Mouse (Mus musculus) left cerebral cortex, adult 2 months (tissue): ENCODE measurements at regions not wholly inside any gene's neighbourhood (a gene's known extent, or its start where the extent isn't known, plus 50 kb on each side); places are given as distances from the start of the nearest gene placed in this dataset.
A peak's percentile ranks its signal among the peaks of the same experiment; 100 is the strongest.

Experiments used
- DNase-seq, 2 experiments: peaks; one replicate each; pipeline ENCODE4 v3.0.0; 2021 to 2022; ENCODE audit warnings: low spot score in 2 of 2, mixed read lengths in 1 of 2; ENCODE audit errors: extremely low spot score in 1 of 2
- H3K27ac ChIP-seq: fragments of 200-600 bp; 2 replicates; pipeline ENCODE4 v1.8.1; 2022
- H3K4me3 ChIP-seq: fragments of 200-600 bp; 2 replicates; pipeline ENCODE4 v1.8.1; 2022
- CTCF ChIP-seq: fragments of 200-600 bp; IDR thresholded peaks from 2 replicates; pipeline ENCODE4 v1.8.1; 2022; ENCODE audit warnings: antibody characterized with exemption, mild to moderate bottlenecking, moderate library complexity
- intact Hi-C: fragments of 180-260 bp; cut with DNase I; formaldehyde crosslinking; loops from one replicate; pipeline ENCODE4 v1.15.1; 2025

- intact Hi-C loops: no loop called here
- DNase-seq: no peak
- Histone ChIP-seq H3K27ac (no peak overlapping the region), H3K4me3 (no peak overlapping the region)
- no peak for TF ChIP-seq CTCF
Observed at GRCm38 (mm10) chr2:159072997-159073690, 278.5 kb downstream of the Dhx35 start.

GRCm38 (mm10) chr2:159079836-159080235, 285.2 kb downstream of the Dhx35 start:
- intact Hi-C loops: no loop called here
- no peak for TF ChIP-seq CTCF
- Histone ChIP-seq H3K4me3 (no peak overlapping the region), H3K27ac (no peak overlapping the region)
- no peak for DNase-seq

GRCm38 (mm10) chr2:159080784-159081544, 286.4 kb downstream of the Dhx35 start:
- no peak overlapping the region for H3K4me3 ChIP-seq
- DNase-seq: peak in 1 of 2 experiments; percentile 23
- no peak overlapping the region for H3K27ac ChIP-seq
- intact Hi-C loops: no loop called here
- TF ChIP-seq CTCF: no peak

- no peak for DNase-seq
- TF ChIP-seq CTCF: no peak
- H3K4me3 ChIP-seq: no peak overlapping the region
- intact Hi-C loops: no loop called here
- H3K27ac ChIP-seq: no peak overlapping the region
Observed at GRCm38 (mm10) chr2:159086836-159087235, 292.2 kb downstream of the Dhx35 start.

GRCm38 (mm10) chr2:159088196-159088595, 293.6 kb downstream of the Dhx35 start:
- no peak for TF ChIP-seq CTCF

GRCm38 (mm10) chr2:159096667-159097066, 302.1 kb downstream of the Dhx35 start:
- no peak for TF ChIP-seq CTCF
- DNase-seq: no peak
- no peak overlapping the region for H3K27ac ChIP-seq
- intact Hi-C loops: no loop called here
- no peak overlapping the region for H3K4me3 ChIP-seq

More at GRCm38 (mm10) chr2:159088196-159088595, 293.6 kb downstream of the Dhx35 start:
- H3K27ac ChIP-seq: no peak overlapping the region
- no peak for DNase-seq
- H3K4me3 ChIP-seq: no peak overlapping the region
- intact Hi-C loops: no loop called here

- no peak for TF ChIP-seq CTCF
- no peak overlapping the region for H3K4me3 ChIP-seq
- intact Hi-C loops: no loop called here
- no peak overlapping the region for H3K27ac ChIP-seq
- no peak for DNase-seq
Observed at GRCm38 (mm10) chr2:159134042-159134441, 339.4 kb downstream of the Dhx35 start.

GRCm38 (mm10) chr2:159138603-159139002, 344.0 kb downstream of the Dhx35 start:
- H3K4me3 ChIP-seq: no peak overlapping the region
- H3K27ac ChIP-seq: no peak overlapping the region
- intact Hi-C loops: no loop called here
- no peak for TF ChIP-seq CTCF
- DNase-seq: no peak

GRCm38 (mm10) chr2:159145980-159146379, 351.4 kb downstream of the Dhx35 start:
- Histone ChIP-seq H3K27ac (no peak overlapping the region), H3K4me3 (no peak overlapping the region)
- no peak for TF ChIP-seq CTCF
- intact Hi-C loops: no loop called here
- DNase-seq: no peak

- TF ChIP-seq CTCF: peak; percentile 76
- intact Hi-C loops: loop anchor here (1.0 to 2.0 kb wide), 2 partner anchors 109 to 252 kb away; no protein-coding TSS in a partner anchor
- DNase-seq: peak; percentile 39 to 43
- Histone ChIP-seq H3K27ac (no peak overlapping the region), H3K4me3 (no peak overlapping the region)
Observed at GRCm38 (mm10) chr2:159163985-159164384, 369.4 kb downstream of the Dhx35 start.

GRCm38 (mm10) chr2:159168553-159169064, 374.0 kb downstream of the Dhx35 start:
- intact Hi-C loops: no loop called here

GRCm38 (mm10) chr2:159196156-159196555, 401.5 kb downstream of the Dhx35 start:
- H3K4me3 ChIP-seq: no peak overlapping the region
- no peak for DNase-seq
- intact Hi-C loops: no loop called here
- no peak for TF ChIP-seq CTCF
- H3K27ac ChIP-seq: no peak overlapping the region

More at GRCm38 (mm10) chr2:159168553-159169064, 374.0 kb downstream of the Dhx35 start:
- no peak for TF ChIP-seq CTCF
- H3K4me3 ChIP-seq: no peak overlapping the region
- H3K27ac ChIP-seq: no peak overlapping the region
- DNase-seq: no peak
